Mouse (Mus musculus) heart, postnatal 4 days (tissue): ENCODE measurements around the gene Abcb8. TPM values are rescaled to one million over a fixed set of nuclear protein-coding genes. Genes with fewer than 3 reads are reported as not detected.

Experiments used
- DNase-seq: peaks from one replicate; pipeline ENCODE4 v3.0.0; 2021
- total RNA-seq, 2 experiments: library from RNA; stranded (reverse); gene quantifications; 2 replicates each; pipeline ENCODE4 v1.2.3; 2021

Gene Abcb8
- total RNA-seq: 10 to 100 TPM; 86.3 to 87.0 TPM

DNA sequence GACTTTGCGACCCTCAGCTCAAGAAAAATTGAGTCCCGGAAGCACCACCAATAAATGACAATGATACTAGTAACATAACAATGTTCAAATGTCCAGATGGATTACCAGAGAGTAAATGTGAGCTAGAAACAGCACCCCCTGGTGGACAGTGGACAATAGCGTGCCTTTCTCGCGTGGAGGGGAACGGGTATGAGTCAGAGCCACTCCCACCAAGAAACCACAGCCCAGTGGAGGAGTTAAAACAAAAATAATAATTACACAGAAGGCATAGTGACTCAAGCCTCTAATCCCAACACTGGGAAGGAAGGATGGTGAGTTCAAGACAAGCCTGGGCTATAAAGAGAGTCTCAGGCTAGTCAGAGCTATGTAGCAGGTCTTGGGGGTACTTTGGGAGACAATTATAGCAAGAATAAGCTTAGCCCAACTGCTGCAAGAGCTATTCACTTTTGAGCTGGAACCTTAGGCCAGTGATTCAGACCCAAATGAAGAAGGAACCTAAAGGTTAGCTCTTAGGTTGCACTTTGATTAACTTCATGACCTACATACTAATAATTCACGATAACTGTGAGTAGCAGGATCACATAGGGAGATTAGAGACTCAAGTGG is at the start of gene Abcb8:
Gene Abcb8, plus strand, starts transcription at position 272 of the 606 bp plus-strand sequence.
- DNase-seq: peak; percentile 90

GRCm38 (mm10) chr5:24343977-24344436 is 49.5 kb upstream of the Abcb8 start:
- no peak for DNase-seq

DNA sequence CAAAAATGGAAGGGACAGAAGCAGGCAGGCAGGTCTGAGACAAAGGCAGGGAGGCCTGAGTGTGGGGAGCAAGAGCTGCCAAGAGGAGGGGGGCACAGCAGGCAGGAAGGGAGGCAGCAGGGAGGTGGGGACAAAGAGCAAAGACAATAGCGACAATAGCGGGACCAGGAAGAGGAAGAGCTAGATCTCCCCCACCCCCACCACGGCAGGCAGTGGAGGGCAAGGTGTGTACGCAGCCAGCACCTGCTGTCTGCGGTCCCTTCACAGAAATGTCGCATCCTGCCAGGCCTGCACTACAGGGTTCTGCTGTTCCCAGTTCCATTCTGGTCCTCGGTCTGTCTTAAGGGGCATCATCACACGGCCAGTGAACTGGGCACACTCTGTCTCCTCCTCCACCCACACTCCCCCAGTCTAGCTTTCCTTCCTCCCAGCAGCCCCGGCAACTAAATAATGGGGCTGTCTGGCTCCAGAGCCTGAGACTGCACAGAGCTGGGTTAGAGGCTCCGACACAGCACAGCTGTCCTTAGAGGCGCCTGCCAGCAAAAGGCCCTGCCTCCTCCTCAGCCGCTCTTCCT is 48.9 kb upstream of the Abcb8 start:
- DNase-seq: peak; percentile 63

DNA sequence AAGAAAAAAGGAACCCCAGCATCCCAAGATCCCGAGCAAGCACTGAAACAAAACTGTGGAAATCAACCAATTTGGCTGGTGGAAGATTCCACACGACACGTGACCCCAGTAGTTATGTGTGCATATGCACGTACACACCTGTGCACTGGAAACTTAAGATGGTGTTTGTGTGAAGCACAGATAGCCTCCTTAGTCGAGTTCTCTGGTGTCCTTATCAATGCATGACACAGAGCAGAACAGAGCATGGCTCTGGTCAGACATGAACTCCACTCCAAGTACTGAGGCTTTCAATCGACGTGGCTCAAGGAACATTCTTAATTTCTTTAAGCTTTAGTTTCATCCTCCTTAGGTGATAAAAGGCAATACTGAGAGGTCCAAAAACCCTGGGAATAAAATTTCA is 47.1 kb upstream of the Abcb8 start:
- DNase-seq: no peak

DNA sequence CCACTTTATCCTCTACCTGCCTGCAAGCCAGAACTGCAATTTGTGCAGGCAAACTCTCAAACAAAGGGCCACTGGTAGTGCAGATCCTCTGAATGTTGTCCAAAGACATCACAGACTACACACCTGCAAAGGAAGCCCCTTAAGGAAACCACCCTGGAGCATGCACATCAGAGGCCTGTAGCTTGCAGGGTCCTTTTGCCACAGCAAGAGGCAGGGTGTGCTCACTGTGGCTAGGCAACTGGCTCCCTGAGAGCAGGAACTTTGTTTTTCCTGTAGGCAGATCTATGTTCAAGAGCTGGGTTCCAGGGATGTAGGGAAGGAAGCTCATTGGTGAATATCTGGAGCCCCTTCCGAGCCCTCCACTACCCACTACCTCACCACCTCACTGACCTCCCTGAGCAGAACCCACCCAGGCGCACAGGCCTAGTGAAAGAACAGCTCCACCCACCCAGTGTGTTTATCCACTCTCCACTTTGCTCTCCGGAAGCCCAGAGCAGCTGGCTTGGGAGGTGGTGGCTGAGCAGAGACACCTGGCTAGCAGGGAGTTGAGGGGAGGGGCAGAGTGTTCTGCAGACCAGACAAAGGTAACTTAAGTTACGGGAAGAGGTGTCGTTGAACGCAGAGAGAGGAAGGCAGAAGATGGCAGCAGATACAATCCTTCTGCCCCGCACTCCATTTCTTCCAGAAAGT is 46.1 kb upstream of the Abcb8 start:
- DNase-seq: no peak

DNA sequence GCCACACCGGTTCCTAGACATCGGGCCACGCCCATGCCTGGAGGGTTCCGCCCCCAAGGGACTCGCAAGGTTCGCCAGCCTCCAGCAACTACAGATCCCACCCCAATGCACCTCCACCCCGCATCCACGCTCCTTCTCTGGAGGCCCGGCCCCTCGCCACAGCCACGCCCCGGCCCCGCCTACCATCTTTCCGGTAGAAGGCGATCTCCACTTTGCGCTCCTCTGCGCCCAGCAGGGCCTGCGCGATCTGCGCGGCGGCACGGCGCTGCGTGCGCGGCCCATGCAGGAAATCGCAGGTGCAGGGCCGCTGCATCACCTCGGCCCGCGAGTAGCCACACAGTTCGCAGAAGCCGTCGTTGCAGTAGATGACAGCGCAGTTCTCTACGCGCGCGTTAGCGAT is 45.3 kb upstream of the Abcb8 start:
- peak; percentile 77 for DNase-seq

GRCm38 (mm10) chr5:24348546-24348945 is 44.9 kb upstream of the Abcb8 start:
- peak; percentile 80 for DNase-seq

DNA sequence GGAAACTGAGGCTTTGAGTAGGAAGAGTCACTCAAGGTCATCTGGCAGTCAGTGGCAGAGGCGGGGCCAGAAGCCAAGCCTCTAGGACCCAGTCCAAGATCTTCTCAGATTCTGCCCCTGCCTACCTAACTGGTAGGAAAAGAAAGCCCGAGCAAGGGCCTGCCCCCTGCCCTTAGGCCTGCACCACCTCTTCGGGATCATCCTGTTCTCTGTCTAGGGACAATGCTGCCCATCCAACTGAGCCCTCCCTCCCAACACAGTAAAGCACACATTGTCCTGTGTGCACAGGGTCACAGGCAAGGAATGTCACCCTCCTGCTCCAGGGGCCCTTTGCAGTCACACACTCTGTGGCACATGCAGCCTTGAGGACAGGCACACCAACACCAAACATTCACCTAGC is 43.4 kb upstream of the Abcb8 start:
- DNase-seq: peak; percentile 35

DNA sequence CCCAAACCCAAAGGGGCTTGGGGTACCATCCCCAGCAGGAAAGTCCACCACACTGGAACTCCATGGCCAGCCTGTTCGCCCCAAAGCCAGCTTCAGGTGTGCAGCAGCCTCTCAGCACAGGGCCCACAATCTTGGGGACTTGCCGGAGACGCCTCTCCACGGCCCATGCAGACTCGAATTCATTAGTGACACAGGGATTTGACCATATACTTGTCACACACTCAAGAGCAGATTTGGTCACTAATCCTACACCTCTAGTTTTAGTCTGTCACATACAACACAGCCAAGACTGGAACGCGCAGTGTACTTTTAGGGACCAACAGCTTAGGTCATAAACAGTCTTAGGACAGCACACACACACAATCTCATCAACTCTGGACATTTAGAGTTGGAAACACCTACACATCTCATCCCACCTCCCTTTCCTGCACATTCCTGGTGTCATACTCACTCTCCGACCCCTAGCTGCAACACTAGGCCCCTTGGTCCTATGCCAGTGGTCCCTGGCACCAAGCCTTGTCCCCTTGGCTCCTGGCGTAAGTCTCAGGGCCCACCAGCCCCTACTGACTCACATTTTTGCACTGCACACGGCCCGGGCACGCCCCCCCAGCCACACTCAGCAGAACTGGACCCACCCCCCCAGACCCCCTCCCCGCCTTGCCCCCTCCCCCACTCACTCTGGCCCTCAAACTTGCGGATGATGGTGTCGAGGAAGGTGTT is 42.8 kb upstream of the Abcb8 start:
- DNase-seq: peak; percentile 76

DNA sequence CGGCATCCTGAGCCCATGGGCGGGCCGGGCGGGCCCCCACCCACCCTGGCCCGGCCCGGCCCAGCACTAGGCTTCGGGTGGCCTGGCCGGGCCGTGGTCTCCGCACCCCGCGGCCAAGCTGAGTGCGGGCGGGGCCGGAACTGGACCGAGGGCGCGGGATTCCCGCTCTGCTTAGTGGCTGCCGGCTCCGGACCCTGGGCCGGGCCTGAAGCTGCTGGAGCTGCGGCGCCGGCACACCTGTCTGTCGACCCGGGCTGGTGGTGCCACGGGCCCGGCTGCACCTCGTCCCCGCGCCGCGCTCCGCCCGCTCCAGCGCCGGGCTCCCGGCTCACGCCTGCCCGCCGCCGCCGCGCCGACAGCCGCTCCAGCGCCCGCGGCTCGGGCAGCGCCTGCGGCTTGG is 42.2 kb upstream of the Abcb8 start, which contains the start of gene Kcnh2:
Gene Kcnh2, minus strand, starts transcription at position 327 of the 400 bp plus-strand sequence.
- DNase-seq: peak; percentile 38

GRCm38 (mm10) chr5:24351701-24352171 is 41.7 kb upstream of the Abcb8 start:
- peak; percentile 93 for DNase-seq

DNA sequence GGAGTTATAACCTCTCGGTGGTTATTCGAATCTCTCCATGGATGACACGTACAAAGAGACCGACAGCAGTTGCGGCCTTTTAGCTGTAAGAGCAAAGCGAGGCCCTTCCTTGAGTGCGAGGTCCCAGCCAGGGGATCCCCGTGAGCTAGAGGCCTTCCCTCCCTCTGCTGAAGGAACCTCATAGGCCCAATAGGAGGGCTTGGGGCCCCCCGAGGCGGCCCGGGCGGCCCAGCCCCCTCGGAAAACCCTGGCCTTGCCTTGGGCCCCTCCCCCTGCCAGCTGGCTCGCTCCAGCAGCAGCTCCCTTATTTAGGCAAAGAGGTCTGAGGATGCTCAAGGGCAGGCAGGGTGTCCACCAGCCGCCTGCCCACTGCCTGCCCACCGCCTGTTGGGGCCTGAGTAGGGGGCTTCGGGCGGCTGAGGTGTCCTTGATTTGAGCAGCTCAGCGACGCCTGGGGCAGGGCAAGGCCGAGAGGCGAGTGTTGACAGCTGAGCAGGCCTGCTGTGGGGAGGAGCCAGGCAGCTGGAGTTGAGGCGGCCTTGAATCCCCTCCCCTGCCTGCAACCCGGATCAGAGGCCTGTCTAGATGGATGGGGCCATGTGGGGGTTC is 41.1 kb upstream of the Abcb8 start:
- peak; percentile 88 for DNase-seq

DNA sequence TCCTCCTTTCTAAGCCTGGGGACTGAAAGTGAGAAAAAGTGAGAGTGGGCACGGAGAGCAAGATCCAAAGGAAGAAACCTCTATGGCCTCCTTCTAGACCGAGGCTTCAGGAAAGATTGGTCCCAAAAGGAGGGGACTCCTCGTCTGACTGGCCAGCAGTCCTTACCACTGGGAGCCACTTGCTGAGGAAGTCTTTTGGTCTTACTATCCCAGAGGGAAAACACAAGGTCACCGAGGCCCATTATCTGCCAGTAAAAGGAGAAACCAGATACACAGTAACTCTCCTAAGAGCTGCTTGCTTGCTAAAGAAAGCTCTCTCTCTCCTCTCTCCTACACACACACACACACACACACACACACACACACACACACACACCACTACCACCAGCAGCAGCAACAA is 40.1 kb upstream of the Abcb8 start:
- DNase-seq: no peak

DNA sequence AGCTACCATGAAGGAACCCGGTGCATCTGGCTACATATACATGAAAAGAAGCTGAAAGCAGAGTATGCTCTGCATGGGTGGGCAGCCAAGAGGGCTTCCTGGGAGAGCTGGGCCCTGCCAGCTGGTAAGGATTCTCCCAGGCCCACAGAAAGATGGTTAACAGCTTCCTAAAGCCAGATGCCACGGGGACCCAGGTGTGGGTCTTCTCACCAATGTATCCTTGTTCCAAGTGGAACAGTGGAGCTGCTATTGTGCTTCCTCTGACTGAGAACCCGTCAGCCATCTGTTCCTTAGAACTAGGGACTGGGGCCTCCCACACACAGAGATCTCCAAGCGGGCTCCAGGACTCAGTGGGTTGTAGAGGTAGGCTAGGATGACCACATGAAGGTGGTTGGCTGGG is 36.7 kb upstream of the Abcb8 start:
- DNase-seq: no peak

DNA sequence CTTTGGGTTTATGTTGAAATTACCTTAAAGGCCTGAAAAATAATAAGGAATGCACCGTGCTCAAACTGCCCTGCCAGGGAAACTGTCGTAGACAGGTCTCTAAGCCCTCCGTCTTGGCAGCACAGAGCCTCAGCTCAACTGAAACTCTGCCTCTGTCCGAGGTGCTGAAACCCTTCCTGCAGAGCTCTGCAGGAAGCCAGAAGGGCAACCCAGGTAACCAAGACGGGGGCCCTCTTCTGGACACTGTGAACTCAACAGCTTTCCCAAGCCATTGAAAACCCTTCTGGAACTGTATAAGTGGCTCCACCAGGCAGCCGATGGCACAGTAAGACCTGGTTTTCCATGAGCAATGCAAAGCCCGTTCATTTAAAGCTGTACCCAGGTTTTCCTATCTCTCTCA is 36.0 kb upstream of the Abcb8 start:
- peak; percentile 89 for DNase-seq

DNA sequence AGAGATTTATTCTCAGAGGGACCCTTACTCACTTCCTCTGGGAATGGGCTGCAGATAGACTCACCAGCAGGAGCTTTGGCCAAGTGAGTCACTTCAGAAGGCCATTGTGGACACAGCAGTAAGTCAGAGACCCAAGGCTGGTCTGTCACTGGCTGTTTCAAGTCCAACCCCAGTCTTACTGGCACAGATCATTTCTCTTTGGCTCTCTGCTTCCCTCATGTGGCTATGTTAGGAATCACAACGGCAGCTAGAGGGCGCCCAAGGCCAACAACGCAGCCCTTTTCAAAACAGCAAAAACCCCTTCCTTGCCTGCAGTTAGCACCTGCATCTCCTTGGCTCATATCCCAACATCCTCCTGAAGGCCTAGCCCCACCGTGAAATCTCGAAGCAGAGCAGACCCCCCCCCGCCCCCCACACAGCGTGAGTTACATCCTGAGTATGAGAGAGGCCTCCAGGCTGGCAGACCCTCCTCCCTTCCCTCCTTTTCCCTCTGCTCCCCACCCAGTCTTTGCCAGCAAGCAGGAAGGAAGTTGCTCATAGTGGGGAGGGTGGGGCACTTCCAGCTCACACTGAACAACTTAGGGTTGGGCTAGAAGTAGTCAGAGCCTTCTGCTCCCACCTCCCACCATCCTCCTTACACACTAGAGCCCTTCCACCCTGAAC is 32.5 kb upstream of the Abcb8 start:
- DNase-seq: peak; percentile 92

- no peak for DNase-seq
Observed at GRCm38 (mm10) chr5:24363467-24363866, 30.0 kb upstream of the Abcb8 start.

DNA sequence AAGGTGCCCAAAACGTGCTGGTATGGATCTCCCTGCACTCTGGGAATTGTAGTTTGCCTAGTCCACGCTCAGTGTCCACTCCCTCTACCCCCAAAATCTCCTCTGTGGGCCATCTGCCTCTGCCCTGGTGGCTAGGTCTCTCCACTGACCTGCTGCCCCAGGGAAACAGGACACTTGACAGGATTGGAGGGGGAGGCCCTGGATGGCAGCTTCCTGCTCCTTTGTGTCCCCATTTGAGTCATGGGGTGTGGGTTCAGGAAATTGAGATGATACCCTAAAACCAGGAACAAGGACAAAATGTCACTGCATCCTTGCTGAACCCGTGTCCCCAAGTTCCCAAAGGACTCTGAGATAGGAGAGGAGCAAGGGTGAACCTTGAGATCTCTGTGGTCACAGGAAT is 29.4 kb upstream of the Abcb8 start:
- DNase-seq: no peak

DNA sequence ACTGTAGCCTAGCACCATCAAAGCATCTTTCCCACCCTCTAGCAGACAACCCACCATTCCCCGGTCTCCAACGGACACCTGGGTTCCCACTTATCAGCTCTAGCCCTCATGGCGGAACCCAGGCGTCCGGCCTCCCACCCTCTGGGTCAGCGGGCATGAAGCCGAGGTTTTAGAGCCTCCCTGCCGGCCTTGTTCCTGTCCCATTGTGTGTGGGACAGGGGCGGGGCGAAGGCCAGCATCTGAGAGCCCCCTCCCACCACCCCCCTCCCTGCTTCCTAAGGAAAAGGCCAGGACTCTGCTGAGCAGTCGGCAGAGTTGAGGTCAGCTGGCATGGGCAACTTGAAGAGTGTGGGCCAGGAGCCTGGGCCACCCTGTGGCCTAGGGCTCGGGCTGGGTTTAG is 29.0 kb upstream of the Abcb8 start, which contains the start of gene Nos3:
Gene Nos3, plus strand, starts transcription at position 303 of the 400 bp plus-strand sequence.
- peak; percentile 77 for DNase-seq

- DNase-seq: no peak
Observed at GRCm38 (mm10) chr5:24364963-24365362, 28.5 kb upstream of the Abcb8 start.

- peak; percentile 46 for DNase-seq
Observed at GRCm38 (mm10) chr5:24365528-24365927, 27.9 kb upstream of the Abcb8 start.

GRCm38 (mm10) chr5:24366426-24366825 is 27.0 kb upstream of the Abcb8 start:
- no peak for DNase-seq
